Mouse (Mus musculus): ENCODE measurements around the gene Fut11.

- TF ChIP-seq EP300 (IDR thresholded peaks at IDR 0.05; ENCODE audit: low read depth) = no peak
- no peak for TF ChIP-seq CTCF (IDR thresholded peaks at IDR 0.05; ENCODE audit: low read depth)
These were observed 1.1 kb upstream of the Fut11 start for GRCm38 (mm10) chr14:20693589-20694101.
